Mouse (Mus musculus): ENCODE measurements around the gene Lax1. TPM values are rescaled to one million over a fixed set of nuclear protein-coding genes. Genes with fewer than 3 reads are reported as not detected.
"Not testable (repeated sequence)": the region's sequence is repeated elsewhere in the genome, so short reads cannot be mapped to it uniquely, and the experiment has no call there.

The Lax1 gene
- polyA plus RNA-seq, 1 experiment from 2014 or later = 0.76 TPM

DNA sequence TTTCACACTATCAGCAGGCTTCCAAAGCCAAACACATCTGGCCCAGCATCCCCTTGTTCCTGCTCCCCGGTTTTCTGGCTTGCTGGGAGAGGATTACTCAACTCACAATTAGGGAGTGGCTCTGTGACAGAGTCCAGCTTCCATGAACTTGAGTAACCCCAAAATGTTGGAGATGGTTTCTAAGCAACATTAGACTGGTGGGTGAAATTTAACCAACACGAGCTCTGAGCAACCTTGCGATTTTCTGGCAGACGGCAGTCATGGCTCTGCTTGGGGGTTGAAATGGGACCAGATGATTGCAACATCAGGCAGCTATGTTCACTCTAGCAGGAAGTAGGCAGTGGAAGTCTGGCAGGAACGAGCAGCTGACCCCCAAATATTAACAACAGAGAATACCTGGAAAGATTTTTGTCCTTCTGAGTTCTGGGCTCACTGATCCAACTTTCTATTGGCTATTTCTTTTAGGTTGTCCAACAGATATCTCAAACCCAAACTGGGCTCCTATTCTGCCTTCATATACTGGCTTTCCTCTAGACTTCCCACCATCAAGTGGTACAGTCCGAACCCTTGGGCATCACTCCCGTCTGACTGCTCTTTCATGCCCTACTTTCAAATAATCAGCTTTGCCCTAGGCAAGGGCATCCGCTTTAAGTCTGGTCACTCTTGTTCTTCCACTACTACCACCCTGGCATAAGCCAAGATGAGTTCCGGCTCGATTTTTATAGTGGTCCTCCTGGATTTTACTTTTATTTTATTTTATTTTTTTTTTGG, 4.0 kb downstream of the Lax1 start:
- Histone ChIP-seq H3K4me2 (ENCODE audit: low read depth, low read length) (no peak overlapping the region), H3K27me3 (ENCODE audit: control insufficient read depth, insufficient read depth, low read length) (no peaks in the 10 kb centered on the region), H3K4me3 (ENCODE audit: low read depth, low read length) (no peak overlapping the region), H3K9me3 (replicated peaks; ENCODE audit: control insufficient read depth, low read length) (no peaks in the 10 kb centered on the region), H3K4me1 (ENCODE audit: control insufficient read depth, insufficient read depth, low read length) (no peaks in the 10 kb centered on the region), H3K9ac (replicated peaks; ENCODE audit: low read length) (no peak overlapping the region), H3K36me3 (replicated peaks; ENCODE audit: control insufficient read depth, insufficient read depth, low read depth, low read length) (no peaks in the 10 kb centered on the region), H3K27ac (replicated peaks; ENCODE audit: low read depth, low read length) (no peak overlapping the region)
- DNase-seq (ENCODE audit: low spot score) (no peak), ATAC-seq (replicated peaks; ENCODE audit: insufficient number of reproducible peaks, low FRiP score, low TSS enrichment, low read depth) (no peak)
- WGBS = 82% methylated on average over 10 of the region's 10 CpGs

DNA sequence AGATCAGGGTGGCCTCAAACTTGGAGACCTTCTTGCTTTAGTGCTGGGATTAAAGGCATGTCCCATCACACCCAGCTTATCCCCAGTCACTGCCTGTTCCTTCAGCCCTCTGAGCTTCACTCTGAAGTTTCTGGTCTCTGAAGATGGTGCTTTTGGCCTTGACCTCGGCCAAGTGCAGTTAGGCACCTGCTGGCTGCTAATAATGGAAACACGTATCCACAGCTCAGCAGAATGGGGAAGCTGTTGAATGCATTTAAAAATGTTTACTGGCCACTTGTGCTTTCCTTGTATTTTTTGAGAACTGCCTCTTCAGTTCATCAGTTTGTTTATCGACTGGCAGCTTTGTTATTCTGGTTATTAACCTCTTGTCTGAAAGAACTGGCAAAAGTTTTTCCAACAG, 18.1 kb downstream of the Lax1 start:
- 80% methylated on average over 3 of the region's 3 CpGs for WGBS
- H3K4me1 ChIP-seq (ENCODE audit: control insufficient read depth, insufficient read depth, low read length) = no peaks in the 10 kb centered on the region
- DNase-seq (ENCODE audit: low spot score) = no peak

DNA sequence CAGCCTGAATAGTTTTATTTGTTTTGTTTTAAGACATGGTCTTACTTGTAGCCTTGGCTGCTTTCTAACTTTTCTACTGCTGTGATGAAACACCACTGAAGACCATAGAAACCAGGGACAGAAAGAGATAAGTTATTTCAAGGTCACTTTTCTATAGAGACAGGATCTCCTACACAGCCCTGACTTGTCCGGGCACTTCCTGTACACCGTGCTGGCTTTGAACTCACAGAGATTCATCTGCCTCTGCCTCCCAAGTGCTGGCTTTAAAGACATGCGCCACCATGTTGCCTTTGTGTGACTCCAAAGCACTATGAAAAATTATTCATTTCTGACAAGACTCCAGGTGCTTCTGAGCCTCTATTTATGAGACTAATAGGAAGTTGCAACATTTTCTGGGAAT, 18.6 kb downstream of the Lax1 start:
- 82% methylated on average over 3 of the region's 3 CpGs for WGBS
- Histone ChIP-seq H3K27me3 (ENCODE audit: control insufficient read depth, insufficient read depth, low read length) (no peaks in the 10 kb centered on the region), H3K4me1 (ENCODE audit: control insufficient read depth, insufficient read depth, low read length) (no peaks in the 10 kb centered on the region), H3K27ac (replicated peaks; ENCODE audit: low read depth, low read length) (no peak overlapping the region), H3K4me3 (ENCODE audit: low read depth, low read length) (no peak overlapping the region), H3K4me2 (ENCODE audit: low read depth, low read length) (no peak overlapping the region), H3K9me3 (replicated peaks; ENCODE audit: control insufficient read depth, low read length) (no peaks in the 10 kb centered on the region), H3K9ac (replicated peaks; ENCODE audit: low read length) (no peak overlapping the region), H3K36me3 (replicated peaks; ENCODE audit: control insufficient read depth, insufficient read depth, low read depth, low read length) (no peaks in the 10 kb centered on the region)
- DNase-seq (ENCODE audit: low spot score) = no peak
- ATAC-seq (replicated peaks; ENCODE audit: insufficient number of reproducible peaks, low FRiP score, low TSS enrichment, low read depth) = no peak

More for the DNA sequence above, 18.1 kb downstream of the Lax1 start:
- H3K27ac ChIP-seq (replicated peaks; ENCODE audit: low read depth, low read length) = no peak overlapping the region
- H3K4me3 ChIP-seq (ENCODE audit: low read depth, low read length) = no peak overlapping the region
- no peak for ATAC-seq (replicated peaks; ENCODE audit: insufficient number of reproducible peaks, low FRiP score, low TSS enrichment, low read depth)
- no peak overlapping the region for H3K4me2 ChIP-seq (ENCODE audit: low read depth, low read length)
- no peak overlapping the region for H3K9ac ChIP-seq (replicated peaks; ENCODE audit: low read length)
- no peaks in the 10 kb centered on the region for H3K36me3 ChIP-seq (replicated peaks; ENCODE audit: control insufficient read depth, insufficient read depth, low read depth, low read length)
- H3K9me3 ChIP-seq (replicated peaks; ENCODE audit: control insufficient read depth, low read length) = no peaks in the 10 kb centered on the region
- H3K27me3 ChIP-seq (ENCODE audit: control insufficient read depth, insufficient read depth, low read length) = no peaks in the 10 kb centered on the region

DNA sequence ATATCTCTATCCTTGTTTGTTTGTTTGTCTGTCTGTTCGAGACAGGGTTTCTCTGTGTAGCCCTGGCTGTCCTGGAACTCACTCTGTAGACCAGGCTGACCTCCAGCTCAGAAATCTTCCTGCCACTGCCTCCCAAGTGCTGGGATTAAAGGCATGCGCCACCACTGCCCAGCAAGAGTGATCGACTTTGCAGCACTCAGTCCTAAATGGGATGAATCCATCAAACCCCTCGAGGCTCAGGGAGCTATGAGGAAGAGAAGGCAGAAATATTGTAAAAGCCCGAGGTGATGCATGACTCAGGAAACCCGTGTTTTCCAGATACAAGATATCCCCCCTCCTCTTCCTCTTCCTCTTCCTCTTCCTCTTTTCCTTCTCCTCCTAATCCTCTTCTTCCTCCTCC, 19.1 kb downstream of the Lax1 start:
- Histone ChIP-seq H3K27ac (replicated peaks; ENCODE audit: low read depth, low read length) (no peak overlapping the region), H3K4me2 (ENCODE audit: low read depth, low read length) (no peak overlapping the region), H3K4me3 (ENCODE audit: low read depth, low read length) (no peak overlapping the region), H3K27me3 (ENCODE audit: control insufficient read depth, insufficient read depth, low read length) (no peaks in the 10 kb centered on the region), H3K36me3 (replicated peaks; ENCODE audit: control insufficient read depth, insufficient read depth, low read depth, low read length) (no peaks in the 10 kb centered on the region), H3K9me3 (replicated peaks; ENCODE audit: control insufficient read depth, low read length) (no peaks in the 10 kb centered on the region), H3K9ac (replicated peaks; ENCODE audit: low read length) (no peak overlapping the region), H3K4me1 (ENCODE audit: control insufficient read depth, insufficient read depth, low read length) (no peaks in the 10 kb centered on the region)
- 80% methylated on average over 6 of the region's 6 CpGs for WGBS
- no peak for DNase-seq (ENCODE audit: low spot score)
- ATAC-seq (replicated peaks; ENCODE audit: insufficient number of reproducible peaks, low FRiP score, low TSS enrichment, low read depth) = no peak

DNA sequence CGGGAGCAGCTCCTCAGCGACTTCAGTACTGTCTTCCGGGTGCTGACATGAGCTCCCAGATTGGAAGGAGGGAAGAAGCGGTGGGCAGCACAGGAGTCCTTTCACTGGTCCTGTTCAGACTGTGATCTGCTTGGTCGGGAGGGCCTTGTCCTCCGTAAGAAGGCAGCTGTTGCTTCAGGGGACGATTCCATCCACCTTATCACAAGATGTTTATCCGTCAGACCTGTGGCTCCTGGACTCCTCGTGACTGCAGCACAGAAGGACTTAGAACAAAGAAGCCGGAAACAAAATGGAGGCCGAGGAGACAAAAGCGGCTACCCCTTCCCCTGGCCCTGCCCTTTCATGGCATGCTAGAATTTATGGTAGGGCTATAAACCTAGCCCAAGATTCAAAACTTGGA, 19.7 kb downstream of the Lax1 start:
- WGBS = 83% methylated on average over 12 of the region's 12 CpGs
- H3K27me3 ChIP-seq (ENCODE audit: control insufficient read depth, insufficient read depth, low read length) = no peaks in the 10 kb centered on the region
- H3K4me3 ChIP-seq (ENCODE audit: low read depth, low read length) = no peak overlapping the region
- no peaks in the 10 kb centered on the region for H3K36me3 ChIP-seq (replicated peaks; ENCODE audit: control insufficient read depth, insufficient read depth, low read depth, low read length)
- no peak for ATAC-seq (replicated peaks; ENCODE audit: insufficient number of reproducible peaks, low FRiP score, low TSS enrichment, low read depth)
- no peaks in the 10 kb centered on the region for H3K4me1 ChIP-seq (ENCODE audit: control insufficient read depth, insufficient read depth, low read length)
- no peak overlapping the region for H3K4me2 ChIP-seq (ENCODE audit: low read depth, low read length)
- DNase-seq (ENCODE audit: low spot score) = no peak
- no peak overlapping the region for H3K9ac ChIP-seq (replicated peaks; ENCODE audit: low read length)
- H3K27ac ChIP-seq (replicated peaks; ENCODE audit: low read depth, low read length) = no peak overlapping the region
- H3K9me3 ChIP-seq (replicated peaks; ENCODE audit: control insufficient read depth, low read length) = no peaks in the 10 kb centered on the region

DNA sequence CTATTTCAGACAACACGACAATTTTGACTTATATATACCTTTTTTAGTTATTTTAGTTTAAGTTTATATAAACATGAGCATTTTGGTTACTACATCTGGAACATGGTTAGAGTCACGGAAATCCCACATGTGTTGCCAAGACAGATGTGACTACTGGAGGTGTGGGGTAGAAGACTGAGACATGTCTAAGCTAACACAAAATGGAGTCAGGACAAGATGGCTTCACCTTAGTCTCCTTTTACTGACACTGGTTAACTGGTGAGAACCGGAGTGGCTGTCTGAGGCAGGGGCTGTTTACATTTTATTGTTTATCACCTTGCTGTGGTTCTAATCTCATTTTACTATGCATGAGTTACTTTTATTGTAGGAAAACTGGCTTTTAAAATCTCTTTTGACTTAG, 21.3 kb downstream of the Lax1 start:
- Histone ChIP-seq H3K4me1 (ENCODE audit: control insufficient read depth, insufficient read depth, low read length) (no peaks in the 10 kb centered on the region), H3K4me3 (ENCODE audit: low read depth, low read length) (no peak overlapping the region), H3K27ac (replicated peaks; ENCODE audit: low read depth, low read length) (no peak overlapping the region), H3K27me3 (ENCODE audit: control insufficient read depth, insufficient read depth, low read length) (no peaks in the 10 kb centered on the region), H3K9ac (replicated peaks; ENCODE audit: low read length) (no peak overlapping the region), H3K4me2 (ENCODE audit: low read depth, low read length) (no peak overlapping the region), H3K9me3 (replicated peaks; ENCODE audit: control insufficient read depth, low read length) (no peaks in the 10 kb centered on the region), H3K36me3 (replicated peaks; ENCODE audit: control insufficient read depth, insufficient read depth, low read depth, low read length) (no peaks in the 10 kb centered on the region)
- no peak for DNase-seq (ENCODE audit: low spot score)
- 88% methylated on average over 3 of the region's 3 CpGs for WGBS
- ATAC-seq (replicated peaks; ENCODE audit: insufficient number of reproducible peaks, low FRiP score, low TSS enrichment, low read depth) = no peak

DNA sequence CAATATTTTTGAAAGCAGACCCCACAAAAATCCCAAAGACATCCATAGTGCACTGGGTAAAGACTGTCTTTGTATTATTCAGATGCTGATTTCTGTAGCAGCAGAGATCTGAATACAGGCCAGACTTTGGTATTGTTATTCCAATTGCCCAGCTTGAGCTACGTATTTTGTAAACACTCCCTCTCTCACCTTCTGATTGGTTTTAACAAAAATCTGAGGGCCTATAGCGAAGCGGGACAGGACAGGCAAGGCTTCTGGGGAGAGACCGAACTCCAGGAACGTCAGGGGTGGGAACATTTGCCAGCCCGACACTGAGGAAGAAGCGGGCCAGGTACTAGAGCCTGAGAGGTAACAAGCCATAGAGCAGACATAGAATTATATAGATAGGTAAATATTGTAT, 22.2 kb downstream of the Lax1 start:
- H3K4me1 ChIP-seq (ENCODE audit: control insufficient read depth, insufficient read depth, low read length) = no peaks in the 10 kb centered on the region
- no peak overlapping the region for H3K27ac ChIP-seq (replicated peaks; ENCODE audit: low read depth, low read length)
- no peak overlapping the region for H3K4me3 ChIP-seq (ENCODE audit: low read depth, low read length)
- H3K4me2 ChIP-seq (ENCODE audit: low read depth, low read length) = no peak overlapping the region
- H3K27me3 ChIP-seq (ENCODE audit: control insufficient read depth, insufficient read depth, low read length) = no peaks in the 10 kb centered on the region
- H3K9me3 ChIP-seq (replicated peaks; ENCODE audit: control insufficient read depth, low read length) = no peaks in the 10 kb centered on the region
- H3K9ac ChIP-seq (replicated peaks; ENCODE audit: low read length) = no peak overlapping the region
- DNase-seq (ENCODE audit: low spot score) = no peak
- no peaks in the 10 kb centered on the region for H3K36me3 ChIP-seq (replicated peaks; ENCODE audit: control insufficient read depth, insufficient read depth, low read depth, low read length)
- no peak for ATAC-seq (replicated peaks; ENCODE audit: insufficient number of reproducible peaks, low FRiP score, low TSS enrichment, low read depth)
- WGBS = 37% methylated on average over 7 of the region's 7 CpGs

DNA sequence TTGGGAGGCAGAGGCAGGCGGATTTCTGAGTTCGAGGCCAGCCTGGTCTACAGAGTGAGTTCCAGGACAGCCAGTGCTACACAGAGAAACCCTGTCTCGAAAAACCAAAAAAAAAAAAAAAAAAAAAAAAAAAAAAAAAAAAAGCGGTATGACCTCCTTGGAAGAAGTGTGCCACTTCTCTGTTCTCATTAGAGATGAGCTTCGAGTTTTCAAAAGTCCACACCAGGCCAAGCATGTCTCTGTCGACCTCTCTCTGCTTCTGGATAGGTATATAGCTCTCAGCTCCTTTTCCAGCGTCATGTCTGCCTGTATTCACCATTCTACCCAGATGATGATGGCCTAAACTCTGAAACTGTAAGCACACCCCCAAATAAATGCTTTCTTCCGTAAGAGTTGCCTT, 24.2 kb downstream of the Lax1 start:
- not testable (repeated sequence) for H3K36me3 ChIP-seq (replicated peaks; ENCODE audit: control insufficient read depth, insufficient read depth, low read depth, low read length); DNase-seq (ENCODE audit: low spot score); H3K27me3 ChIP-seq (ENCODE audit: control insufficient read depth, insufficient read depth, low read length); H3K9me3 ChIP-seq (replicated peaks; ENCODE audit: control insufficient read depth, low read length); H3K4me2 ChIP-seq (ENCODE audit: low read depth, low read length); H3K4me1 ChIP-seq (ENCODE audit: control insufficient read depth, insufficient read depth, low read length); ATAC-seq (replicated peaks; ENCODE audit: insufficient number of reproducible peaks, low FRiP score, low TSS enrichment, low read depth); H3K9ac ChIP-seq (replicated peaks; ENCODE audit: low read length); H3K4me3 ChIP-seq (ENCODE audit: low read depth, low read length); H3K27ac ChIP-seq (replicated peaks; ENCODE audit: low read depth, low read length)
- WGBS = 82% methylated on average over 7 of the region's 8 CpGs
